Mouse (Mus musculus) gastrocnemius, adult 2 months (tissue): Measurements from ENCODE around the gene Fgfrl1. TPM values are rescaled to one million over a fixed set of nuclear protein-coding genes. Genes with fewer than 3 reads are reported as not detected.

Experiments used
- DNase-seq: peaks from one replicate; pipeline ENCODE4 v3.0.0; 2022
- H3K27ac ChIP-seq: fragments of 200-600 bp; 2 replicates; pipeline ENCODE4 v1.8.1; 2022; ENCODE audit warnings: mild to moderate bottlenecking
- H3K4me3 ChIP-seq: fragments of 200-600 bp; 2 replicates; pipeline ENCODE4 v1.8.1; 2022; ENCODE audit warnings: mild to moderate bottlenecking, moderate library complexity
- CTCF ChIP-seq: fragments of 200-600 bp; IDR thresholded peaks from 2 replicates; pipeline ENCODE4 v1.8.1; 2022; ENCODE audit warnings: antibody characterized with exemption, mild to moderate bottlenecking, moderate library complexity
- intact Hi-C: fragments of 180-260 bp; cut with DNase I; formaldehyde crosslinking; loops from one replicate; pipeline ENCODE4 v1.15.1; 2025
- total RNA-seq, 2 experiments: library from RNA; stranded (reverse); gene quantifications; 2 replicates each; pipeline ENCODE4 v1.2.3; 2021

Gene Fgfrl1
- total RNA-seq, 2 experiments from 2014 or later, result 18.0 to 45.2 TPM

- Histone ChIP-seq H3K27ac (no peak overlapping the region), H3K4me3 (no peak overlapping the region)
- TF ChIP-seq CTCF, result no peak
- no peak for DNase-seq
- intact Hi-C loops, result no loop called here
These were observed 19.8 kb downstream of the Fgfrl1 start for GRCm38 (mm10) chr5:108711968-108712367.

- DNase-seq, result no peak
- Histone ChIP-seq H3K27ac (peak overlapping the region; percentile 28), H3K4me3 (no peak overlapping the region)
- TF ChIP-seq CTCF, result no peak
- intact Hi-C loops, result no loop called here
These were observed 20.9 kb downstream of the Fgfrl1 start for GRCm38 (mm10) chr5:108713096-108713495.

GRCm38 (mm10) chr5:108713691-108714090 is 21.5 kb downstream of the Fgfrl1 start:
- DNase-seq, result no peak
- TF ChIP-seq CTCF, result no peak
- intact Hi-C loops, result no loop called here
- Histone ChIP-seq H3K4me3 (no peak overlapping the region), H3K27ac (peak overlapping the region; percentile 62)

GRCm38 (mm10) chr5:108714149-108714548 is 22.0 kb downstream of the Fgfrl1 start:
- TF ChIP-seq CTCF, result no peak
- Histone ChIP-seq H3K27ac (peak overlapping the region; percentile 62), H3K4me3 (no peak overlapping the region)
- intact Hi-C loops, result no loop called here
- peak; percentile 54 for DNase-seq

- no peak for TF ChIP-seq CTCF
- Histone ChIP-seq H3K27ac (no peak overlapping the region), H3K4me3 (no peak overlapping the region)
- DNase-seq, result no peak
- intact Hi-C loops, result no loop called here
These were observed 23.8 kb downstream of the Fgfrl1 start for GRCm38 (mm10) chr5:108715974-108716373.

GRCm38 (mm10) chr5:108718051-108718450 is 25.9 kb downstream of the Fgfrl1 start:
- TF ChIP-seq CTCF, result no peak
- intact Hi-C loops, result no loop called here
- Histone ChIP-seq H3K4me3 (no peak overlapping the region), H3K27ac (no peak overlapping the region)
- no peak for DNase-seq

- no peak for TF ChIP-seq CTCF
- intact Hi-C loops, result loop anchor here (10.0 kb wide), 1 partner anchor 45 kb away; the partner anchor contains the start of gene Slc26a1
- no peak overlapping the region for H3K4me3 ChIP-seq
- no peak overlapping the region for H3K27ac ChIP-seq
- no peak for DNase-seq
These were observed 27.6 kb downstream of the Fgfrl1 start for GRCm38 (mm10) chr5:108719761-108720160.

GRCm38 (mm10) chr5:108724006-108724405 is 31.8 kb downstream of the Fgfrl1 start:
- DNase-seq, result no peak
- intact Hi-C loops, result loop anchor here (10.0 kb wide), 1 partner anchor 49 kb away; the partner anchor contains the start of gene Slc26a1
- no peak overlapping the region for H3K27ac ChIP-seq
- H3K4me3 ChIP-seq, result no peak overlapping the region
- TF ChIP-seq CTCF, result no peak

- TF ChIP-seq CTCF, result peak; percentile 95; the same call in 1 of the 2 replicates
- intact Hi-C loops, result loop anchor here (1.0 to 10.0 kb wide), 3 partner anchors 34 to 300 kb away; partner anchors contain the start of genes Fgfrl1 and Slc26a1
- peak; percentile 73 for DNase-seq
- Histone ChIP-seq H3K27ac (no peak overlapping the region), H3K4me3 (no peak overlapping the region)
These were observed 34.5 kb downstream of the Fgfrl1 start for GRCm38 (mm10) chr5:108726557-108727248.

- Histone ChIP-seq H3K4me3 (no peak overlapping the region), H3K27ac (no peak overlapping the region)
- DNase-seq, result no peak
- intact Hi-C loops, result loop anchor here (2.0 to 10.0 kb wide), 2 partner anchors 53 to 301 kb away; partner anchors contain the start of gene Slc26a1
- no peak for TF ChIP-seq CTCF
These were observed 35.2 kb downstream of the Fgfrl1 start for GRCm38 (mm10) chr5:108727425-108727824.

- Histone ChIP-seq H3K4me3 (no peak overlapping the region), H3K27ac (no peak overlapping the region)
- no peak for DNase-seq
- intact Hi-C loops, result no loop called here
- TF ChIP-seq CTCF, result no peak
These were observed 49.7 kb downstream of the Fgfrl1 start for GRCm38 (mm10) chr5:108741844-108742243.

- no peak overlapping the region for H3K4me3 ChIP-seq
- DNase-seq, result no peak
- H3K27ac ChIP-seq, result no peak overlapping the region
- no peak for TF ChIP-seq CTCF
- intact Hi-C loops, result no loop called here
These were observed 50.4 kb downstream of the Fgfrl1 start for GRCm38 (mm10) chr5:108742596-108742995.

GRCm38 (mm10) chr5:108743856-108744255 is 51.7 kb downstream of the Fgfrl1 start:
- Histone ChIP-seq H3K27ac (no peak overlapping the region), H3K4me3 (no peak overlapping the region)
- intact Hi-C loops, result no loop called here
- no peak for TF ChIP-seq CTCF
- no peak for DNase-seq

GRCm38 (mm10) chr5:108744629-108745028 is 52.4 kb downstream of the Fgfrl1 start:
- TF ChIP-seq CTCF, result no peak
- H3K4me3 ChIP-seq, result no peak overlapping the region

More at GRCm38 (mm10) chr5:108744629-108745028, 52.4 kb downstream of the Fgfrl1 start:
- no peak for DNase-seq
- H3K27ac ChIP-seq, result no peak overlapping the region
- intact Hi-C loops, result no loop called here
